Mouse (Mus musculus) brain, embryonic 18.5 days (tissue): ENCODE results near the gene Thbs4.

Experiments used
- DNase-seq: peaks from one replicate; pipeline ENCODE4 v3.0.0-alpha.2; 2012; ENCODE audit warnings: low read depth, low spot score

Thbs4 gene

GRCm38 (mm10) chr13:92760519-92760918, 34.1 kb downstream of the Thbs4 start:
- DNase-seq, result no peak

GRCm38 (mm10) chr13:92759096-92759495, 35.5 kb downstream of the Thbs4 start:
- DNase-seq, result no peak

GRCm38 (mm10) chr13:92757972-92758585, 36.5 kb downstream of the Thbs4 start:
- DNase-seq, result no peak

- DNase-seq, result no peak
These were observed 39.6 kb downstream of the Thbs4 start for GRCm38 (mm10) chr13:92755036-92755435.

- DNase-seq, result no peak
These were observed 40.9 kb downstream of the Thbs4 start for GRCm38 (mm10) chr13:92753676-92754075.

DNA sequence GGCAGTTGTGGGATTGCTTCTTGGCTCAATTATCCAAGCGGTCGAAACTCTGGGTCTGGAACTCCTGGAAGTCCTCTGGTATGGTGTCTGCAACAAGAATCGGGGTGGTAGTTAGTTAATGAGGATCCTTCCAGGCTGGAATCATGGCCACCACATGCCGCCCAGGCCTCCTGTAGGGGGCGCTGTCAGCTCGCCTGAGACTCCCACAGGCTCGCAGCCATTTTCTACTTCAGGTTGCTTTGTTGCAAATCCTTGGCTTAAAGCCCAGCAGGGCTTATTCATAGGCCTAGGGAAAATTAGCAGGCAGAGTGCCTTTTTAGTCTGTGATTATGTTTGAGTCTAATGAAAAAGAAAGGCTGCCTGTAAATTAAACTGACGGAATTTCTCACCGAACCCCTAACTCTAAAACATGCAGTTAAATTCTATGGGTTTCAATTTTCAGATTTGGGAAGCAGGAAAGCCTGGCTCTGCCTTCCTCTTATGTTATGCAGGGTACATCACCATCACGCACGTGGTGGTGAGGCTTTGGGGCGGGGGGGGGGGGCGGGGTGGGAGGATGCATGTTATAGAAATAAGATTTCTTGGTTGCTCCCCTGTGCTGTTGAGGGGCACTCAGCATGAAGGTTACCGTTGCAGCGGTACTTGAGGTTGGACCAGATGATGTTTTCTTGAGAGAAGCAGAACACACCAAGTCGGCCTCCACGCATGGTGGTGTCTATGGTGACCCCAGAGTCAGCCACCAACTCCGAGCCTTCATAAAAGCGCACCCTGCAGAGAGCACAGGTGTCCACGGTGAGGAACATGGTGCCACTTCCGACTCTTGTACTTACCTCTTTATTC, 42.7 kb downstream of the Thbs4 start:
- DNase-seq, result peak; percentile 87

GRCm38 (mm10) chr13:92750976-92751518, 43.6 kb downstream of the Thbs4 start:
- DNase-seq, result peak; percentile 69

GRCm38 (mm10) chr13:92743337-92743736, 51.3 kb downstream of the Thbs4 start:
- no peak for DNase-seq

GRCm38 (mm10) chr13:92742886-92743285, 51.7 kb downstream of the Thbs4 start:
- DNase-seq, result no peak

DNA sequence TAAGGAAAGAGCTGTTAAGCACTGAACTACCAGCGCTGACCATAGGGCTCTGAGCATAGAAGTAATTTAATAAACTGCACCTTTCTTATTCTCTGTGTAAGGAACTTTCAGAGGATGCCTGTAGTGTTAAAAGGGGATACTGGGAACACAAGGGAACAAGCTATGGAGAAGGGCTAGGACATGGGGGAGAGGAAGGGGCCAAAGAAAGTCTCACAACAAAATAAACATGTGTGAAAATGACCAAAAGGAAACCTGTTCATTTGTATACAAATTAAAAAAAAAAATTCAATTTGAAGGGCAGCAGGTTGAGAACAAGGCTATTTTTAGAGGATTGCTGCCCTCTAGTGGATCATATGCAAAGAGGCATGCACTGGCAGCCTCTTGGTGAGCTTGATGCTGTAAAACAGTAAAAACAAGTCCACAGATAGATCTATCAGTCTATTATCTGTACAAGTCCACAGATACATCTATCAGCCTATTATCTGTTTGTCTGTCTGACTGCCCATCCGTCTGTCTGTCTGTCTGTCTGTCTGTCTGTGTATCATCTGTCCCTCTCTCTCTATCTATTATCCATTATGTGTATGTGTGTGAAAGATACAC, 53.8 kb downstream of the Thbs4 start:
- no peak for DNase-seq

DNA sequence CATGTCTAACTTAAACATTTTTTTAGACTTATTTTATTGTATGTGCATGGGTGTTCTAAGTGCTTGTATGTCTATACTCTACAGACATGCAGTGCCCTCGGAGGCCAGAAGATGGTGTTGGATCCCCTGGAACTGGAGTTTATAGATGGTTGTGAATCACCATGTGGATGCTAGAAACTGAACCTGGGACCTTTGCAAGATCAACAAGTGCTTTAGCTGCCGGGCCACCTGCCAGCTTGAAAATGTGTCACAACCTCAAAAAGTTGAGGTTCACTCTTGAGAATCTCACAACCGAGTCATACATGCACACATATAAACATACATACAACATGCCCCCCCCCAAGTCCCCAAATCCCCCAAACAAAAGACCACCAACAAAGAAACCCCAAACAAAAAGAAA, 54.8 kb downstream of the Thbs4 start:
- no peak for DNase-seq

DNA sequence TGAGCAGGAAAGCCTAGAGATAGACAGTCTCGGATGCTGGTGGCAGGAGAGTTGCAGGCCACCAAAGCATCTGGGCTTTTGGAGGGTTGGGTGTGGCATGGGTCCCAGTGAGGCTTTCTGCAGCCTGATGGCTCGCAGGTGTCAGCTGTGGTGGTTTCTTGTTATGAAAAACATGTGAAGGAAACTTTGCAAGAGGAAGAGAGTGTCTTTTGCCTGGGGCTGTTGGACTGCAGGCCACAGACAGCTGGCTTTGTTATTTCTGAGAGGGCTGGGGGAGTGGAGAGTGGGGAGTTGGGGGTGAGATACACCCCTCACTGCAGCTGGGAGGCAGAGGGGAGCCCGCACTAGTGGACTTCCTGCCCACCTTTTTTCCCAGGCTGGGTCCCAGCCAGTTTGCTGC, 55.8 kb downstream of the Thbs4 start:
- no peak for DNase-seq

DNA sequence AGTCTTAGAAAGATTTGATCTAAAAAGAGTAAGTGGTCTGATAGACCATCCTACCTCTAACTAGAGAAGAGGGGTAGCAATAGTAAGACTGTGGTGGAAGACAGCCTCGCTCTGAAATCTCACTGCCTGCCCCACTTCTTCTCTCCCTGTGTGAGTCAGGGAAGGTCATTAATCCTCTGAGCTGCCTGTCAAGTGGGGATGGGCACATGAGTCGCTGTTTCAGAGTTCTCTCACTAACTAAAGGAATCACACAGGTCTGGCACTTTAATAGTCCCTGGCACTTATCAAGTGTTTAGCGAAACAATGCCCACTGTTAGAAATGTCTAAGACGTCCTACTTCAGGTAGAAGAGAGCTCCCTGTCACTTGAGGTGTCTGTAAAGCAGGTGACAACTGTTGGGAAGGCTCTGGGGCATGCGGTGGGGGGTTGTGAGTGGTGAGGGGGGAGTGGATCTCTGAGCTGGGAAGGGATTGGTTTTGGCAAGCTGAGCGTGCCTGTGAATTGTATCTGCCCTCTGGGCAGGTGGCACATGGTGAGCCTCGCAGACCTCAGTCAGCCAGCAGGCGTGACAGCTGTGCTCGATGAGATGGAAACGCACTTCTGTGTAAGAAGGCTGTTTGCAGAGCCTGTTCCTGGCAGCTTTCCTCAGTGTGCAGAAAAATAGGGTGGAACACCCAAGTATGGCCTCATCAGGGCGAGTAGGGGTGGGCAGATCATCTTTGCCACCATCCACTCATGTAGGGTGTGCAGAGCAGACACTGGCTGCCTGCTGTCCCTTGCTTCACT, 57.9 kb downstream of the Thbs4 start:
- peak; percentile 42 for DNase-seq

GRCm38 (mm10) chr13:92735693-92736092, 58.9 kb downstream of the Thbs4 start:
- DNase-seq, result no peak

DNA sequence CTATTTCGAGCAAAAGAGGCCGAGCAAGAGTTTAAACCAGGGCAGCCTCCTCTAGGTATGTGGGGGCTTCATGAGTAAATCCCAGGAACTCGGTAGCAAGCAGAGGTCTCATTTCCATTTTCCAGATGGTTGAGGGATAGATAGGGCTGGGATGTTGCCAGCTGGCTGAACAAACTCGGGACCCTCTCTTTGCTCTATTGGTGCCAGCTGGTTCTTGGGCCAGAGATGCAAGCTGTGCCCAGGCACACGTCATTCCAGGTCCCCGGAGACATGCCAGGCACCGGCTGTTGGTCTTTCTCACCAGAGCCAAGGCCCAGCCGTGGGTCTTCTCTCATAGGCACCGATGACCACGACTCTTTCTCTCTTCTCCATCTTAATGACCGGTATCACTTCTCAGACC, 60.9 kb downstream of the Thbs4 start:
- peak; percentile 57 for DNase-seq

DNA sequence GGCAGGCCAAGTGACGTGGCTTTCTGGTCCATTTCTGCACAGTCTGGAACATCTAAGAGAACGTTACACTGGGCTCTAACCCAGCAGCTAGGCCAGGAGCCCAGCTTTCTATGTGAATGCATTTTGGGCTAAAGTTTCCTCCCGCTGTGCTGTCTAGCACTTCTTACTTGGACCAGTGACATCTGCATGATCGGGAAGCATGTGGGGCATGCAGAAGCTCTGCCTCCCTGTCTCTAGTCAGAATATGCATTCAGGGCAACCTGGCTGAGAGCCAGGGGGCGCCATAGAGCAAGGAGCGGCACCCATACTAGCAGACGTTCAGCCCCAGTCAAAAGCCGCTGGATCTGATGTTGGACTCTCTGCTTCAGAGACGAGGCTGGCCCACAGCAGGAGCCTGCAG, 61.4 kb downstream of the Thbs4 start:
- DNase-seq, result peak; percentile 40

- no peak for DNase-seq
These were observed 61.8 kb downstream of the Thbs4 start for GRCm38 (mm10) chr13:92732836-92733235.

- no peak for DNase-seq
These were observed 62.8 kb downstream of the Thbs4 start for GRCm38 (mm10) chr13:92731811-92732210.

DNA sequence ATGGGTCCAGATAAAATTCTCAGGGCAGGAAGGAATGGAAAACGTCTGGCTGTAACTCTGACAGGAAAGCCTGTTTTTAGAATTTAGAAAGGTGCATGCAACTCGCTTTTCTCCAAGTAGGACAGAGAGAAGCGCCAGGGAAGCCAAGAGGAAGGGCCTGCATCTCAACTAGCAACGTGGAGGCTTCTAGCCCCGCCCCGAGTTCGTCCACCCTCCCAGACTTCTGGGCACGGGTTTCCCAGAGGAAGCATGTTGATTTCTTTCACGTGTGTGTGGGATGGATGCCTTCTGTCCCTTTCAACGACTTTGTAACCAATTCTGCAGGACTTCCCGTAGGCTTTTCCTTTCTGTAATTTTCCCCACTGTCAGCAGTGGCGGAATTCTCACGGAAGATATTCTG, 64.8 kb downstream of the Thbs4 start:
- no peak for DNase-seq

GRCm38 (mm10) chr13:92722389-92722788, 72.2 kb downstream of the Thbs4 start:
- DNase-seq, result no peak

GRCm38 (mm10) chr13:92721006-92721405, 73.6 kb downstream of the Thbs4 start:
- DNase-seq, result no peak
